Mouse (Mus musculus): ENCODE data around the gene Klrb1b. TPM values are rescaled to one million over a fixed set of nuclear protein-coding genes. Genes with fewer than 3 reads are reported as not detected.
"Not testable (repeated sequence)": the region's sequence is repeated elsewhere in the genome, so short reads cannot be mapped to it uniquely, and the experiment has no call there.

Klrb1b gene
- total and polyA plus RNA-seq, 3 experiments, result 0.05 TPM; not detected in 2

DNA sequence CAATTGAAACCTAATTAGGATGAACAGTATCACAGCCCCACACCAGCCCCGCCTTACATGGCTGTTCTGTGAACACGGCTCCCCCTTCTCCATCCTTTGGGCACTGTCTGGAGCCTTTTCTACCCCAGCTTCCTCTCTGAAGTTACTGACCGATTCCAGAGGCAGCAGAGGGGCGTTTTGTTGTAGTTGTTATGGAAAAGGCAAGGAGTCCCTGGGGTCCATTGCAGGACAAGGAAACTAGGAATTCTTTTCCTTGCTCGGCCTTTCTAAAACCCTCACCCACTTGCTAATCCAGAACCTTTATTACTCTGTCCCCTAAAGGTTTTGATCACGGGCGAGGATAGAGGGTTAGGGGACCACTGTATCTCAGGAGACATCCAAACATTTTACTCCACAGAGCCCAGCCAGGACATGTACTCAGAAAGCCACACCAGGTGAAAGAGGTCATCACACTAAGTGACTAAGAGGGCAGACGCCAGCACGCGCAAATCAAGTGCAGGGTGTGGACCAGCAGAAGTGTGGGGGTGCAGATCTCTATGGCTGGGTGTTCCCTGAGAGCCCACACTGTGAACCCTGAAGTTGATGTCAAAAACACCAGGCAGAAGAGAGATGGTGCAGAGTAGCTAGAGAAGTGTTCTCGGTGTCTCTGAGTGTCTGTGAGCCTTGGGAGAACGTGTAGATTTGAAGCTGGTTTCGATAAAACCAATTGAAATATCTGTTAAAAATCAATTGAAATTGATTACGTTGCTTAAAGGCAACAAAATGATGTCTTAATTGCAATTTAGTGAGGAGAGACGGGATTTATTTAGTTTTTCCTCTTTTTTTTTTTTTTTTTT is 28.0 kb downstream of the Klrb1b start:
- H3K9me3 ChIP-seq (replicated peaks), result peaks cover 16% of the 10 kb centered on the region
- TF ChIP-seq TAL1 (conservative IDR thresholded peaks at IDR 0.05; ENCODE audit: low read depth, low read length), result no peak
- no peak for TF ChIP-seq GATA2 (IDR thresholded peaks at IDR 0.05; ENCODE audit: borderline replicate concordance, low read depth, low read length)
- TF ChIP-seq POLR2AphosphoS5 (IDR thresholded peaks at IDR 0.05; ENCODE audit: insufficient replicate concordance, low read depth, low read length), result no peak
- no peak for TF ChIP-seq GATA1 (IDR thresholded peaks at IDR 0.05; ENCODE audit: borderline replicate concordance, low read length)
- no peak for TF ChIP-seq CTCF (IDR thresholded peaks at IDR 0.05; ENCODE audit: low read depth, low read length)
- H3K4me1 ChIP-seq (ENCODE audit: insufficient read depth, low read depth, low read length), result peaks cover 7% of the 10 kb centered on the region
- DNase-seq (ENCODE audit: low spot score) (no peak), ATAC-seq (ENCODE audit: extremely low read depth, insufficient number of reproducible peaks, low FRiP score, poor library complexity, severe bottlenecking) (no peak)
- no peak overlapping the region; the same call in 1 of the 2 replicates for H3K4me3 ChIP-seq (ENCODE audit: low read depth, low read length)
- H3K27me3 ChIP-seq (ENCODE audit: insufficient read depth, low read length), result no peaks in the 10 kb centered on the region
- H3K36me3 ChIP-seq (replicated peaks), result no peaks in the 10 kb centered on the region

DNA sequence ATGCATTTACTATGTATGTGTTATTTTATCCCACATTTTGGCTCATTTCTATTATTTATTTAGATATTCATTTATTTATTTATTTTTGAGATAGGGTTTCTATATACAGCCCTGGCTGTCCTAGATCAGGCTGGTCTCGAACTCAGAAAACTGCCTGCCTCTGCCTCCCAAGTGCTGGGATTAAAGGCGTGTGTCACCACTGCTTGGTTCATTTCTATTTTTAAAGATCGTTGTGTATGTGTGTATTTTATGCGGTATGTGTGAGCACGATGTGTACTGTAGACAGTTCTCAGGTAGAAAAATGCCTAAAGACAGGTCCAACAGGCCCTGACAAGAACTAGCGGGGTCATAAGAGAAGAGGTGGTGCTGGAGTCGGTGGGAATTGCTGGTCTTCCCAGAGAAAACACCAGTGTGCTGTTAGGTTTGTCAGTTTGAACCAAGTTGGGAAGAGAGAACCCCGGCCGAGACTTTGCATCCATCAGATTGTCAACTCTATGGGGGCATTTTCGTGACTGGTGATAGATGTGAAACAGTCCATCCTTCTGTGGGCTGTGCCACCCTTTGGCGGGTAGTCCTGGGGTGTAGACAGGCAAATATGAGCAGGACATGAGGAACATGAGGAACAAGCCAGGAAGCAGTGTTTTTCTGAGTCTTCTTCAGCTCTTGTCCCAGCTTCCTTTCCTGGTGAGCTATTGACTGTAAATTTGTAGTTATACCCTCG is 28.8 kb downstream of the Klrb1b start:
- Histone ChIP-seq H3K27me3 (ENCODE audit: insufficient read depth, low read length) (no peaks in the 10 kb centered on the region), H3K4me1 (ENCODE audit: insufficient read depth, low read depth, low read length) (peaks cover 4% of the 10 kb centered on the region; the same call in 1 of the 2 replicates), H3K36me3 (replicated peaks) (no peaks in the 10 kb centered on the region), H3K4me3 (ENCODE audit: low read depth, low read length) (no peak overlapping the region), H3K9me3 (replicated peaks) (peaks cover 17% of the 10 kb centered on the region)
- DNase-seq (ENCODE audit: low spot score), result no peak
- TF ChIP-seq GATA2 (IDR thresholded peaks at IDR 0.05; ENCODE audit: borderline replicate concordance, low read depth, low read length) (no peak), POLR2AphosphoS5 (IDR thresholded peaks at IDR 0.05; ENCODE audit: insufficient replicate concordance, low read depth, low read length) (no peak)
- ATAC-seq (ENCODE audit: extremely low read depth, insufficient number of reproducible peaks, low FRiP score, poor library complexity, severe bottlenecking), result no peak

GRCm38 (mm10) chr6:128796321-128796955 is 29.7 kb downstream of the Klrb1b start:
- no peak for DNase-seq (ENCODE audit: low spot score)
- Histone ChIP-seq H3K36me3 (replicated peaks) (no peaks in the 10 kb centered on the region), H3K9me3 (replicated peaks) (peaks cover 17% of the 10 kb centered on the region), H3K4me3 (ENCODE audit: low read depth, low read length) (no peak overlapping the region), H3K4me1 (ENCODE audit: insufficient read depth, low read depth, low read length) (peaks cover 4% of the 10 kb centered on the region; the same call in 1 of the 2 replicates), H3K27me3 (ENCODE audit: insufficient read depth, low read length) (no peaks in the 10 kb centered on the region)
- no peak for TF ChIP-seq POLR2AphosphoS5 (IDR thresholded peaks at IDR 0.05; ENCODE audit: insufficient replicate concordance, low read depth, low read length)
- no peak for ATAC-seq (ENCODE audit: extremely low read depth, insufficient number of reproducible peaks, low FRiP score, poor library complexity, severe bottlenecking)

- H3K4me1 ChIP-seq (ENCODE audit: insufficient read depth, low read depth, low read length), result peaks cover 4% of the 10 kb centered on the region; the same call in 1 of the 2 replicates
- H3K9me3 ChIP-seq (replicated peaks), result peaks cover 17% of the 10 kb centered on the region
- TF ChIP-seq GATA2 (IDR thresholded peaks at IDR 0.05; ENCODE audit: borderline replicate concordance, low read depth, low read length) (no peak), CTCF (IDR thresholded peaks at IDR 0.05; ENCODE audit: low read depth, low read length) (no peak), GATA1 (IDR thresholded peaks at IDR 0.05; ENCODE audit: borderline replicate concordance, low read length) (no peak), TAL1 (conservative IDR thresholded peaks at IDR 0.05; ENCODE audit: low read depth, low read length) (no peak), POLR2AphosphoS5 (IDR thresholded peaks at IDR 0.05; ENCODE audit: insufficient replicate concordance, low read depth, low read length) (no peak)
- ATAC-seq (ENCODE audit: extremely low read depth, insufficient number of reproducible peaks, low FRiP score, poor library complexity, severe bottlenecking), result no peak
- no peaks in the 10 kb centered on the region for H3K36me3 ChIP-seq (replicated peaks)
- no peak overlapping the region for H3K4me3 ChIP-seq (ENCODE audit: low read depth, low read length)
- DNase-seq (ENCODE audit: low spot score), result no peak
- no peaks in the 10 kb centered on the region for H3K27me3 ChIP-seq (ENCODE audit: insufficient read depth, low read length)
Observed at GRCm38 (mm10) chr6:128793734-128794133, 32.4 kb downstream of the Klrb1b start.

DNA sequence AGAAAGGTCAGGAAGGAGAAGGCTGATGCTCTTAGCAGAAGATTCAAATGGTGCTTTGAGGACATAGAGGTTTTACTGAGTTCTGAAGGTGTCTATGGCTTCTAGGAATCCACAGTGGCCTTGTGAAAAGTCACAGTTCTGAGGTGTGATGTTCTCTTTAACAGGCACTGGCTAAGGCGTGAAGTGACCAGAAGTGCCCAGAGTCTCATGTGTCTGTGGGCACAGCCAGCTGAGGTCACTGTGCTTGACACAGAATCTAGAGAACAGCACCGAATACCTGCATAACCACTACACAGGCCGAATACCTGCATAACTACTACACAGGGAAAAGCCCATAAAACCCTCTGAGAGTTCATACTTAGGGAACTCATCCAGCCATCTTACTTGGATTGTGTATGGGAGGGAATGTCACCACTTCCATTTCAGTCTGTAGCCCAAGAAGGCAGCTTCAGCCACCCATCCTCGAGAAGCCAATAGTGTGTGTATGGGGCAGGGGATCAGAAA is 35.6 kb downstream of the Klrb1b start:
- H3K4me3 ChIP-seq (ENCODE audit: low read depth, low read length); ATAC-seq (ENCODE audit: extremely low read depth, insufficient number of reproducible peaks, low FRiP score, poor library complexity, severe bottlenecking); H3K36me3 ChIP-seq (replicated peaks); H3K27me3 ChIP-seq (ENCODE audit: insufficient read depth, low read length); DNase-seq (ENCODE audit: low spot score); H3K4me1 ChIP-seq (ENCODE audit: insufficient read depth, low read depth, low read length): not testable (repeated sequence)
- peaks cover 19% of the 10 kb centered on the region for H3K9me3 ChIP-seq (replicated peaks)

GRCm38 (mm10) chr6:128789115-128789514 is 37.0 kb downstream of the Klrb1b start, which contains the start of gene Klrb1c:
Gene Klrb1c (minus strand): TSS chr6:128789215.
- H3K9me3 ChIP-seq (replicated peaks), result peaks cover 19% of the 10 kb centered on the region
- ATAC-seq (ENCODE audit: extremely low read depth, insufficient number of reproducible peaks, low FRiP score, poor library complexity, severe bottlenecking), result no peak
- no peak for DNase-seq (ENCODE audit: low spot score)
- H3K4me1 ChIP-seq (ENCODE audit: insufficient read depth, low read depth, low read length), result no peaks in the 10 kb centered on the region
- no peaks in the 10 kb centered on the region for H3K27me3 ChIP-seq (ENCODE audit: insufficient read depth, low read length)
- H3K4me3 ChIP-seq (ENCODE audit: low read depth, low read length), result no peak within 1 kb of the TSS
- TF ChIP-seq TAL1 (conservative IDR thresholded peaks at IDR 0.05; ENCODE audit: low read depth, low read length) (no peak), CTCF (IDR thresholded peaks at IDR 0.05; ENCODE audit: low read depth, low read length) (no peak), POLR2AphosphoS5 (IDR thresholded peaks at IDR 0.05; ENCODE audit: insufficient replicate concordance, low read depth, low read length) (no peak), GATA2 (IDR thresholded peaks at IDR 0.05; ENCODE audit: borderline replicate concordance, low read depth, low read length) (no peak), GATA1 (IDR thresholded peaks at IDR 0.05; ENCODE audit: borderline replicate concordance, low read length) (no peak)
- H3K36me3 ChIP-seq (replicated peaks), result no peaks in the 10 kb centered on the region

Measured in G1E (cell line).